Mouse (Mus musculus): Measurements from ENCODE around the gene Ankfn1.

The Ankfn1 gene

GRCm38 (mm10) chr11:89455647-89456231, 321.7 kb downstream of the Ankfn1 start:
- DNase-seq, result no peak

GRCm38 (mm10) chr11:89454702-89455101, 322.8 kb downstream of the Ankfn1 start:
- DNase-seq, result no peak

- peak; percentile 65 for DNase-seq
These were observed 324.6 kb downstream of the Ankfn1 start for GRCm38 (mm10) chr11:89452862-89453261.

- no peak for DNase-seq
These were observed 327.0 kb downstream of the Ankfn1 start for GRCm38 (mm10) chr11:89450406-89450805.

- DNase-seq, result no peak
These were observed 328.5 kb downstream of the Ankfn1 start for GRCm38 (mm10) chr11:89448986-89449385.

GRCm38 (mm10) chr11:89447477-89447876, 330.0 kb downstream of the Ankfn1 start:
- DNase-seq, result no peak

GRCm38 (mm10) chr11:89440566-89440965, 336.9 kb downstream of the Ankfn1 start:
- DNase-seq, result no peak

GRCm38 (mm10) chr11:89424358-89424757, 353.1 kb downstream of the Ankfn1 start:
- DNase-seq, result no peak

- no peak for DNase-seq
These were observed 354.8 kb downstream of the Ankfn1 start for GRCm38 (mm10) chr11:89422637-89423036.

- no peak for DNase-seq
These were observed 356.6 kb downstream of the Ankfn1 start for GRCm38 (mm10) chr11:89420767-89421438.

- DNase-seq, result no peak
These were observed 357.6 kb downstream of the Ankfn1 start for GRCm38 (mm10) chr11:89419863-89420262.

- DNase-seq, result no peak
These were observed 358.8 kb downstream of the Ankfn1 start for GRCm38 (mm10) chr11:89418644-89419043.

- DNase-seq, result no peak
These were observed 360.7 kb downstream of the Ankfn1 start for GRCm38 (mm10) chr11:89416769-89417168.

GRCm38 (mm10) chr11:89408774-89409173, 368.7 kb downstream of the Ankfn1 start:
- DNase-seq, result no peak

GRCm38 (mm10) chr11:89404489-89404888, 373.0 kb downstream of the Ankfn1 start:
- no peak for DNase-seq

GRCm38 (mm10) chr11:89403436-89403835, 374.0 kb downstream of the Ankfn1 start:
- DNase-seq, result no peak

GRCm38 (mm10) chr11:89388851-89389250, 388.6 kb downstream of the Ankfn1 start:
- no peak for DNase-seq

- no peak for DNase-seq
These were observed 394.8 kb downstream of the Ankfn1 start for GRCm38 (mm10) chr11:89382634-89383009.

GRCm38 (mm10) chr11:89381782-89382633, 395.4 kb downstream of the Ankfn1 start:
- DNase-seq, result peak; percentile 17

GRCm38 (mm10) chr11:89370941-89371340, 406.5 kb downstream of the Ankfn1 start:
- DNase-seq, result no peak

GRCm38 (mm10) chr11:89370373-89370772, 407.1 kb downstream of the Ankfn1 start:
- DNase-seq, result no peak

GRCm38 (mm10) chr11:89363981-89364380, 413.5 kb downstream of the Ankfn1 start:
- no peak for DNase-seq

GRCm38 (mm10) chr11:89360895-89361294, 416.6 kb downstream of the Ankfn1 start:
- no peak for DNase-seq

GRCm38 (mm10) chr11:89358546-89358945, 418.9 kb downstream of the Ankfn1 start:
- DNase-seq, result no peak
